Mouse (Mus musculus) olfactory bulb, adult 2 months (tissue): ENCODE data around the gene Obp2a.

ENCODE experiments used
- CTCF ChIP-seq: fragments of 200-500 bp; IDR thresholded peaks from 2 replicates; pipeline ENCODE4 v1.5.1; 2012; ENCODE audit warnings: low read depth, mild to moderate bottlenecking, low read length, moderate library complexity; ENCODE audit not compliant: insufficient read depth
- POLR2A ChIP-seq: fragments of 200-500 bp; IDR thresholded peaks from 2 replicates; pipeline ENCODE4 v1.6.1; 2012; ENCODE audit warnings: mild to moderate bottlenecking, low read depth, low read length, moderate library complexity; ENCODE audit not compliant: insufficient read depth

DNA sequence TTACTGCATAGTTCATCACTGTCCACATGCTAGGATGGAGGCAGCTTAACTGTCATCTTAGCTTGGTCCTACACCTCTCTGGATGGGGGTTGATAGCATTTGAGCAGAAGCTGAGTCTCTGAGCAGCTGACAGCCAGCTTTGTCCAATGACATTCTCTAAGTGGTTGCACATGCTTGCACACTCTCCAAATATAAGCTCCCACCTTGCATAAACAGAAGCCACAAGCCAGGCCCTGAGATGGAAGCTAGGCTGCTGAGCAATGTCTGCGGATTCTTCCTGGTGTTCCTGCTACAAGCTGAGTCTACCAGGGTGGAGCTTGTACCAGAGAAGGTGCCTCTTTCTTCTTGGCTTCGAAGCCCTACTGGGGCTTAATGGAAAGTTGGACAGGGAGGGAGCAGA is 46.9 kb upstream of the Obp2a start, which contains the start of gene Lcn8:
- TF ChIP-seq POLR2A: no peak
- no peak for TF ChIP-seq CTCF
